Mouse (Mus musculus): ENCODE measurements around the gene Csrnp3.

DNA sequence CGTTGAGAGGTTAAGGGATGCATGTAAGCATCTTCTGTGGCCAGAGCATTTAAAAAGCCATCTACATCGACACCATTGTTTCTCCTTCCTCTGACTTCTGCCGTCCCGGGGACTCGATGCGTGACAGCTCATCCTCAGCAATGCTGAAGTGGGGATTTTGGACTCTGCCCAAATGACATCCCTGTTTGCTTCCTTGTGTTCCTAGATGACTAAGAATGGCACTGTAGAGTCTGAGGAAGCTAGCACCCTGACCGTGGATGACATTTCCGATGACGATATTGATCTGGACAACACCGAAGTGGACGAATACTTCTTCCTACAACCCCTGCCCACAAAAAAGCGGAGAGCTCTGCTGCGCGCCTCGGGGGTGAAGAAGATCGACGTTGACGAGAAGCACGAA is 173.7 kb downstream of the Csrnp3 start:
- no peak for TF ChIP-seq POLR2A (IDR thresholded peaks at IDR 0.05; ENCODE audit: control insufficient read depth, extremely low read depth, insufficient read depth, low read length, poor library complexity)
- no peak for TF ChIP-seq CTCF (IDR thresholded peaks at IDR 0.05; ENCODE audit: borderline replicate concordance, control insufficient read depth, extremely low read depth, insufficient read depth, low read length, poor library complexity)
